Mouse (Mus musculus): ENCODE data around the gene Dytn. TPM values are rescaled to one million over a fixed set of nuclear protein-coding genes. Genes with fewer than 3 reads are reported as not detected.

The Dytn gene
- total and polyA plus RNA-seq, 3 experiments, result not detected

GRCm38 (mm10) chr1:63628211-63628610, 58.5 kb downstream of the Dytn start:
- H3K4me3 ChIP-seq (replicated peaks in 1 of 3; ENCODE audit: low read depth in 2 of 3, low read length in 2 of 3, poor library complexity in 1 of 3), result no peak overlapping the region
- no peak overlapping the region for H3K4me2 ChIP-seq (ENCODE audit: insufficient read depth, low read depth, poor library complexity, severe bottlenecking)
- dilution Hi-C loops (cut with MboI; ENCODE audit: extremely low pct_ligation_motif_present, extremely low pct_unique_long_range_greater_than_20kb, low sequenced_read_pairs), result no loop called here
- no peaks in the 10 kb centered on the region; a peak in 1 of 4 replicates for H3K4me1 ChIP-seq (ENCODE audit: control insufficient read depth in 1 of 2, insufficient read depth in 2 of 2)
- H3K27ac ChIP-seq (ENCODE audit: insufficient read depth, low read depth), result no peak overlapping the region
- no peak overlapping the region for H3K9ac ChIP-seq (ENCODE audit: insufficient read depth, low read depth)
- H3K79me2 ChIP-seq (replicated peaks; ENCODE audit: control insufficient read depth, extremely low read depth, insufficient read depth, poor library complexity, severe bottlenecking), result no peaks in the 10 kb centered on the region
- peaks cover 2% of the 10 kb centered on the region for H3K27me3 ChIP-seq (replicated peaks)
- no peak for DNase-seq (ENCODE audit: extremely low read depth)
- H3K9me3 ChIP-seq (replicated peaks; ENCODE audit: low read length), result no peaks in the 10 kb centered on the region
- TF ChIP-seq MEF2A (IDR thresholded peaks at IDR 0.05; ENCODE audit: borderline replicate concordance, low read depth, low read length) (no peak), JUND (conservative IDR thresholded peaks at IDR 0.05; ENCODE audit: low read depth, low read length) (no peak), ZMIZ1 (IDR thresholded peaks at IDR 0.05; ENCODE audit: low read depth, low read length) (no peak), PAX5 (IDR thresholded peaks at IDR 0.05; ENCODE audit: low read length) (no peak), NRF1 (IDR thresholded peaks at IDR 0.05; ENCODE audit: low read depth, low read length) (no peak), ETS1 (conservative IDR thresholded peaks at IDR 0.05; ENCODE audit: low read depth, low read length) (no peak), IRF4 (IDR thresholded peaks at IDR 0.05; ENCODE audit: low read depth, low read length) (no peak), ZKSCAN1 (IDR thresholded peaks at IDR 0.05; ENCODE audit: borderline replicate concordance, low read depth, low read length) (no peak), GABPA (IDR thresholded peaks at IDR 0.05; ENCODE audit: insufficient replicate concordance, low read depth, low read length) (no peak), ELF1 (IDR thresholded peaks at IDR 0.05; ENCODE audit: low read depth, low read length) (no peak), SIN3A (IDR thresholded peaks at IDR 0.05; ENCODE audit: low read length) (no peak), MXI1 (IDR thresholded peaks at IDR 0.05; ENCODE audit: low read depth, low read length) (no peak), POLR2AphosphoS2 (IDR thresholded peaks at IDR 0.05; ENCODE audit: low read depth, low read length) (no peak), ZNF384 (IDR thresholded peaks at IDR 0.05; ENCODE audit: low read depth, low read length) (no peak), RAD21 (IDR thresholded peaks at IDR 0.05; ENCODE audit: low read depth, low read length) (no peak), JUN (IDR thresholded peaks at IDR 0.05; ENCODE audit: insufficient read depth, low read depth, low read length) (no peak), CHD1 (IDR thresholded peaks at IDR 0.05; ENCODE audit: low read depth, low read length) (no peak)
- H3K36me3 ChIP-seq (replicated peaks in 1 of 2; ENCODE audit: control insufficient read depth in 1 of 2, insufficient read depth in 1 of 2, low read length in 1 of 2), result no peaks in the 10 kb centered on the region
- in situ Hi-C loops (cut with MboI; ENCODE audit: low pct_ligation_motif_present, low pct_unique_long_range_greater_than_20kb, low sequenced_read_pairs), result no loop called here

DNA sequence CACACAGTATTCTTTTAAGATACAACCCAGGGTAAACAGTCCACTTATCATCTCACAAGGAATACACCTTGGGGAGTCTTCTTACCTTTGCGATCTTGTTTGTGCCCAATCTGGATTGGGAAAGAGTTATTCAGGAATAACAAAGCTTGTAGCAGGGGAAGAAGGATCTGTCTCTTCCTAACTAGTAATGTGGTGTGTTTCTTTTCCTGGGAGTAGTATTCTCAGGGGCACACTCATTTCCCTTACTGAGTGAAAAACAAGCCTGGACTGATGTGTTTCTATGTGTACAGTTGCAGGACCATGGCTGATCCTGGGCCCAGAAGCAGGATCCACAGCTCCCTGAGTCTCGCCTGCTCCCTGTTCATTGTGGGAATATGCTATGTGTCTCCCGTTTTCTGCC, 71.1 kb downstream of the Dytn start, which contains the start of gene Gm39653:
Gene Gm39653 (plus strand): TSS at position 301 of the 400 bp plus-strand sequence.
- dilution Hi-C loops (cut with MboI; ENCODE audit: extremely low pct_ligation_motif_present, extremely low pct_unique_long_range_greater_than_20kb, low sequenced_read_pairs) (no loop called here), in situ Hi-C loops (cut with MboI; ENCODE audit: low pct_ligation_motif_present, low pct_unique_long_range_greater_than_20kb, low sequenced_read_pairs) (no loop called here)
- Histone ChIP-seq H3K4me3 (replicated peaks in 1 of 3; ENCODE audit: low read depth in 2 of 3, low read length in 2 of 3, poor library complexity in 1 of 3) (no peak within 1 kb of the TSS), H3K27me3 (replicated peaks) (no peaks in the 10 kb centered on the region), H3K9me3 (replicated peaks; ENCODE audit: low read length) (no peaks in the 10 kb centered on the region), H3K27ac (ENCODE audit: insufficient read depth, low read depth) (no peak within 1 kb of the TSS), H3K9ac (ENCODE audit: insufficient read depth, low read depth) (no peak within 1 kb of the TSS), H3K4me1 (ENCODE audit: control insufficient read depth in 1 of 2, insufficient read depth in 2 of 2) (no peaks in the 10 kb centered on the region), H3K36me3 (replicated peaks in 1 of 2; ENCODE audit: control insufficient read depth in 1 of 2, insufficient read depth in 1 of 2, low read length in 1 of 2) (no peaks in the 10 kb centered on the region), H3K79me2 (replicated peaks; ENCODE audit: control insufficient read depth, extremely low read depth, insufficient read depth, poor library complexity, severe bottlenecking) (no peaks in the 10 kb centered on the region), H3K4me2 (ENCODE audit: insufficient read depth, low read depth, poor library complexity, severe bottlenecking) (no peak within 1 kb of the TSS)
- no peak for TF ChIP-seq GABPA (IDR thresholded peaks at IDR 0.05; ENCODE audit: insufficient replicate concordance, low read depth, low read length)
- no peak for TF ChIP-seq ZC3H11A (IDR thresholded peaks at IDR 0.05; ENCODE audit: low read depth, low read length)
- no peak for TF ChIP-seq POLR2A (IDR thresholded peaks at IDR 0.05; ENCODE audit: low read depth, low read length)
- TF ChIP-seq MXI1 (IDR thresholded peaks at IDR 0.05; ENCODE audit: low read depth, low read length), result no peak
- TF ChIP-seq ELF1 (IDR thresholded peaks at IDR 0.05; ENCODE audit: low read depth, low read length), result no peak
- TF ChIP-seq JUN (IDR thresholded peaks at IDR 0.05; ENCODE audit: insufficient read depth, low read depth, low read length), result no peak
- no peak for TF ChIP-seq SIN3A (IDR thresholded peaks at IDR 0.05; ENCODE audit: low read length)
- TF ChIP-seq MEF2A (IDR thresholded peaks at IDR 0.05; ENCODE audit: borderline replicate concordance, low read depth, low read length), result no peak
- no peak for TF ChIP-seq HCFC1 (IDR thresholded peaks at IDR 0.05; ENCODE audit: low read depth, low read length)
- TF ChIP-seq RAD21 (IDR thresholded peaks at IDR 0.05; ENCODE audit: low read depth, low read length), result no peak
- no peak for TF ChIP-seq TCF12 (IDR thresholded peaks at IDR 0.05; ENCODE audit: low read depth, low read length)
- TF ChIP-seq EP300 (IDR thresholded peaks at IDR 0.05; ENCODE audit: low read length), result no peak
- TF ChIP-seq JUND (conservative IDR thresholded peaks at IDR 0.05; ENCODE audit: low read depth, low read length), result no peak
- no peak for TF ChIP-seq UBTF (IDR thresholded peaks at IDR 0.05; ENCODE audit: low read depth, low read length)
- TF ChIP-seq PAX5 (IDR thresholded peaks at IDR 0.05; ENCODE audit: low read length), result no peak
- TF ChIP-seq NELFE (IDR thresholded peaks at IDR 0.05; ENCODE audit: low read depth, low read length), result no peak
- no peak for TF ChIP-seq ETS1 (conservative IDR thresholded peaks at IDR 0.05; ENCODE audit: low read depth, low read length)
- no peak for TF ChIP-seq ZNF384 (IDR thresholded peaks at IDR 0.05; ENCODE audit: low read depth, low read length)
- TF ChIP-seq CHD2 (IDR thresholded peaks at IDR 0.05; ENCODE audit: low read length), result no peak
- no peak for DNase-seq (ENCODE audit: extremely low read depth)

Measured in CH12.LX (cell line).